Mouse (Mus musculus) cerebellum, adult 11-12 months (tissue): Measurements from ENCODE around the gene Pnmt.

Experiments used
- DNase-seq: peaks from one replicate; pipeline ENCODE4 v3.0.0; 2022

Pnmt gene

GRCm38 (mm10) chr11:98418939-98419547, 32.8 kb downstream of the Pnmt start:
- DNase-seq, result no peak

GRCm38 (mm10) chr11:98426592-98426991, 40.3 kb downstream of the Pnmt start:
- no peak for DNase-seq

- DNase-seq, result no peak
Observed at GRCm38 (mm10) chr11:98428436-98428835, 42.2 kb downstream of the Pnmt start.

- no peak for DNase-seq
Observed at GRCm38 (mm10) chr11:98431743-98432502, 45.7 kb downstream of the Pnmt start.

GRCm38 (mm10) chr11:98435723-98436122, 49.5 kb downstream of the Pnmt start:
- no peak for DNase-seq

- peak; percentile 49 for DNase-seq
Observed at GRCm38 (mm10) chr11:98437441-98437840, 51.2 kb downstream of the Pnmt start.
